Comparison of ENCODE assay signal across 8 mouse cellular contexts in the genomic region with DNA sequence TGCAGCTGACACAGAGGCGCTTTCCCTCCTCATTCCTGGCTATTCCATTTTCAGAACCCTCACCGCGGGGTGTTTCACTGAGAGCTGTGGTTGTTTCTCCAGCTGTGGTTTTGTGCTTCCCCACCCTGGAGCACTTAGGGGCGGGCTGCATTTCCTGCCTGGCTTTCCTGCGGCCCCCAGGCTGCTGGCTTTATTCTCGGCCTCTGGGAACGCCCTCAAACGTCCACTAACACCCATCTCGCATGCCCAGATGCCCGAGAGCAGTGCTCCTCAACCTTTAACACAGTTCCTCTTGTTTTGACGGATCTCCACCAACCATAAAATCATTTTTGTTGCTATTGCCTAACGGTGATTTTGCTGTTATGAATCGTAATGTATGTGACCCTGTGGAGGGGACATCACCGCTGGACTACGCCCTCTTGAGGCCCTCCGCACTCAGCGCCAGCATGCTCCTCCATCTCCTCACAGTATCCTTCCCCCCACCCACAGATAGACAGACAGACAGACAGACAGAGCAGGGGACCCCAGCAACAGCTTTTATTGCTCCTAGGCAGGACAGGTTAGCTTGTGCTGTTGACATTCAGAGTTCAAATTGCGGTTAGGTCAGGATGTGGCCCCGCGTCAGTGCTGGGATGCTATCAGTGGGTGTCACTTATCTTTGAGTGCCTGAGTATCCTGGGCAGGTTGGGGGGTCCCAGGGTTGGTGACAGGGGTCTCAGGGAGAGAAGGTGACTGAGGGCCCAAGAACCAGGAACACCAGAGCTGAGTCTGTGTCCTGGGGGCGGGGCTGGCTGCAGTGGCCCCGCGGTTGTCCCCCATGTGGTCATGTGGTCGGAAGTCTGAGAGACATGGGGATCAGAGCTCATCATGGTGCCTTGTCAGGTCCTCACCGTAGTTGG. TPM values are rescaled to one million over a fixed set of nuclear protein-coding genes. Genes with fewer than 3 reads are reported as not detected.
DNase-seq lines count a peak whose midpoint lies in the region; ATAC-seq lines count a peak whose summit lies in the region.

No protein-coding gene starts in this region.

- no peak overlapping the region for H3K27ac ChIP-seq in heart, embryonic 12.5 days (ENCODE audit: poor library complexity, severe bottlenecking)

- peaks cover 62% of the 10 kb centered on the region for H3K36me3 ChIP-seq in heart, embryonic 12.5 days

- peak; percentile 40 to 57 for DNase-seq in CD8-positive naive resting alpha-beta T cell, adult 2 months (ENCODE audit: low read depth in 2 of 2, low spot score in 2 of 2)
- peak; percentile 72 for DNase-seq in ZHBTc4 (ENCODE audit: low read depth, low spot score)
- DNase-seq in kidney, postnatal 25 days, result peak; percentile 59 to 77
- peak; percentile 28 to 34 for DNase-seq in thymus, postnatal 10 days (ENCODE audit: low spot score in 2 of 2)
- DNase-seq in c-Kit-positive CD71-positive TER-119-positive erythroid progenitor cells, embryonic 14.5 days (ENCODE audit: low spot score), result no peak
- DNase-seq in cerebellum, postnatal 10 days, result no peak

- no peak for ATAC-seq in heart, embryonic 12.5 days (ENCODE audit: insufficient number of reproducible peaks, low FRiP score)
- ATAC-seq in megakaryocyte, adult 5-6 weeks (ENCODE audit: poor library complexity, severe bottlenecking), result peak; percentile 78

- H3K9ac ChIP-seq in heart, embryonic 12.5 days, result no peak overlapping the region; the same call in 1 of the 2 replicates

- peaks cover 13% of the 10 kb centered on the region; the same call in 1 of the 2 replicates for H3K4me1 ChIP-seq in heart, embryonic 12.5 days (replicated peaks)

- H3K27me3 ChIP-seq in heart, embryonic 12.5 days (replicated peaks), result no peaks in the 10 kb centered on the region

- no peak overlapping the region for H3K4me3 ChIP-seq in heart, embryonic 12.5 days

- H3K9me3 ChIP-seq in heart, embryonic 12.5 days (replicated peaks), result peaks cover 4% of the 10 kb centered on the region; the same call in 1 of the 2 replicates

- 0 out of 2 replicates have a peak overlapping the region, but pooled peaks have one; percentile 2 for H3K4me2 ChIP-seq in heart, embryonic 12.5 days

- WGBS in heart, embryonic 12.5 days, result 63% methylated on average over 25 of the region's 25 CpGs

RNA-seq across cellular contexts. Expression of a gene that starts 9.4 kb away (rescaled TPM):
- polyA plus RNA-seq in heart, embryonic 12.5 days (2016; fragmentation: Nextera tagmentation; extraction: Ambion mirVana), result 290 and 291 TPM in 2 replicates
- total RNA-seq in megakaryocyte, adult 5-6 weeks (2015), result 4.5 and 5.8 TPM in 2 replicates
- 7.8 and 18.1 TPM in 2 replicates for total RNA-seq in megakaryocyte, adult 5-6 weeks (2017)

RNA-seq across cellular contexts. Expression of a gene that starts 20.2 kb away (rescaled TPM):
- 13.6 and 14.0 TPM in 2 replicates for polyA plus RNA-seq in heart, embryonic 12.5 days (2016; fragmentation: Nextera tagmentation; extraction: Ambion mirVana)
- 6.6 and 8.9 TPM in 2 replicates for total RNA-seq in megakaryocyte, adult 5-6 weeks (2015)
- 5.4 TPM in 2 replicates for total RNA-seq in megakaryocyte, adult 5-6 weeks (2017)

RNA-seq across cellular contexts. Expression of a gene that starts 20.4 kb away (rescaled TPM):
- polyA plus RNA-seq in heart, embryonic 12.5 days (2016; fragmentation: Nextera tagmentation; extraction: Ambion mirVana), result 43.3 and 45.7 TPM in 2 replicates
- total RNA-seq in megakaryocyte, adult 5-6 weeks (2015), result 41.4 and 46.3 TPM in 2 replicates
- 54.2 and 56.8 TPM in 2 replicates for total RNA-seq in megakaryocyte, adult 5-6 weeks (2017)

RNA-seq across cellular contexts. Expression of a gene that starts 21.0 kb away (rescaled TPM):
- 28.1 and 28.3 TPM in 2 replicates for polyA plus RNA-seq in heart, embryonic 12.5 days (2016; fragmentation: Nextera tagmentation; extraction: Ambion mirVana)
- 22.0 and 22.5 TPM in 2 replicates for total RNA-seq in megakaryocyte, adult 5-6 weeks (2015)
- 64.1 and 69.0 TPM in 2 replicates for total RNA-seq in megakaryocyte, adult 5-6 weeks (2017)

RNA-seq across cellular contexts. Expression of a gene that starts 30.0 kb away (rescaled TPM):
- polyA plus RNA-seq in heart, embryonic 12.5 days (2016; fragmentation: Nextera tagmentation; extraction: Ambion mirVana), result 7.1 and 7.2 TPM in 2 replicates
- total RNA-seq in megakaryocyte, adult 5-6 weeks (2015), result 15.4 and 16.3 TPM in 2 replicates
- 1.9 and 3.0 TPM in 2 replicates for total RNA-seq in megakaryocyte, adult 5-6 weeks (2017)

Comparison
In these comparisons a context has a peak if more than half of its experiments do, and no peak if none do; other contexts are left out.
1. DNase-seq: peak in CD8-positive naive resting alpha-beta T cell, adult 2 months (2 of 2), ZHBTc4 (single experiment), kidney, postnatal 25 days (2 of 2) and thymus, postnatal 10 days (2 of 2); none in c-Kit-positive CD71-positive TER-119-positive erythroid progenitor cells, embryonic 14.5 days (single experiment) and cerebellum, postnatal 10 days (0 of 2).